Mouse (Mus musculus): ENCODE data around the gene Scaf11.
"Not testable (repeated sequence)": the region's sequence is repeated elsewhere in the genome, so short reads cannot be mapped to it uniquely, and the experiment has no call there.

Gene Scaf11

DNA sequence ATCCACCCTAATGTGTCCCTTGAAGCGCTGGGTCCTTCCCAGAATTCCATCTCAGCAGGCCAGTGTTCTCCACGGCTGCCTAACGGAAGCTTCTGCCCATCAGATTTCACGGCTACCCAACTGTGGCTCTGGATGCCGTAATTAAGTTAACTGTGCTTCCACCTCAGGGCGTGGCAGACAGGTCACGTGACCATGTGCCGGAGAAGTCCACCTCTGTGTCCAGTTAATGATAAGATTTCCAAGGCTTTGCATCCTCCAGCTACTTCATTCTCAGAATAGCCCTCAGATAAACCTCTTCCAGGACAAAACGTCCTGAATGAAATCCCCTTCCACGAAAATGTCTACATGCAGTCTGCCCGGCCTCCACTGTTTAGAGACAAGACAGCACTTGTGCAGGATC, 4.4 kb upstream of the Scaf11 start:
- DNase-seq (ENCODE audit: low spot score in 2 of 2): no peak

DNA sequence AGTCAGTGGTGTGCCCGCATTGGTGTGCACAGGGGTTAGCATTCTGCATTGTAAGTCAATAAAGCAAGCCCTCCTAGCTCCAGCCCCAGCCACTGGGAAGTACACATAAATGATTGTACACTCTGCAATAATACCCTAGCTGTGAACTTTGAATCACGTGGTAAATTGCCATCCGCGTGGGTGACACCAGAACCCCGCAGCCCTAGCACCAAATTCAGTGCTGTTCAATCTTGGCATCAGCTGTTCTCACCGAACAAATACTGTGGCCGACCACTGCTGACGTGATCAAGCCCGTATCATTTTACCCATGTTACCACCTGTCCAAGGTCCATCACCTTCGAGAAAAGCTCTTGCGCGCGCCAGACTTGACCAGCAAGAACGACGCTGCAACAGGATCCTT, 3.2 kb upstream of the Scaf11 start:
- no peak for DNase-seq (ENCODE audit: low spot score in 2 of 2)

DNA sequence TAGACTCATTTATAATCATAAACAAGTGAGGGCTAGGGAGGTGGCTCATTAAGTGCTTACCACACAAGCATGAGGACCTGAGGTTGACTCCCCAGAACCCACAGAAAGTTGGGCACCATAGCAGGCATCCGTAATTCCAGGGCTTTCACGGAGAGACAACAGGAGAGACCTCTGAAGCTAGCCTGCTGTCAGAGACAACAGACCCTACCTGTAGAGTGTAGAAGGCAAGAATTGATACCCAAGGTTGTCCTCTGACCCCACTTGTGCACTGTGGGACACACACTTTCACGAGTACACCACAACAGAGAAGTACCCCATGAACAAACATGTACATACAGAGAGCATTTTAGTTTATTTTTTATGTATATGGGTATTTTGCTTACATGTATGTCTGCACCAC, 2.0 kb upstream of the Scaf11 start:
- no peak for DNase-seq (ENCODE audit: low spot score in 2 of 2)

DNA sequence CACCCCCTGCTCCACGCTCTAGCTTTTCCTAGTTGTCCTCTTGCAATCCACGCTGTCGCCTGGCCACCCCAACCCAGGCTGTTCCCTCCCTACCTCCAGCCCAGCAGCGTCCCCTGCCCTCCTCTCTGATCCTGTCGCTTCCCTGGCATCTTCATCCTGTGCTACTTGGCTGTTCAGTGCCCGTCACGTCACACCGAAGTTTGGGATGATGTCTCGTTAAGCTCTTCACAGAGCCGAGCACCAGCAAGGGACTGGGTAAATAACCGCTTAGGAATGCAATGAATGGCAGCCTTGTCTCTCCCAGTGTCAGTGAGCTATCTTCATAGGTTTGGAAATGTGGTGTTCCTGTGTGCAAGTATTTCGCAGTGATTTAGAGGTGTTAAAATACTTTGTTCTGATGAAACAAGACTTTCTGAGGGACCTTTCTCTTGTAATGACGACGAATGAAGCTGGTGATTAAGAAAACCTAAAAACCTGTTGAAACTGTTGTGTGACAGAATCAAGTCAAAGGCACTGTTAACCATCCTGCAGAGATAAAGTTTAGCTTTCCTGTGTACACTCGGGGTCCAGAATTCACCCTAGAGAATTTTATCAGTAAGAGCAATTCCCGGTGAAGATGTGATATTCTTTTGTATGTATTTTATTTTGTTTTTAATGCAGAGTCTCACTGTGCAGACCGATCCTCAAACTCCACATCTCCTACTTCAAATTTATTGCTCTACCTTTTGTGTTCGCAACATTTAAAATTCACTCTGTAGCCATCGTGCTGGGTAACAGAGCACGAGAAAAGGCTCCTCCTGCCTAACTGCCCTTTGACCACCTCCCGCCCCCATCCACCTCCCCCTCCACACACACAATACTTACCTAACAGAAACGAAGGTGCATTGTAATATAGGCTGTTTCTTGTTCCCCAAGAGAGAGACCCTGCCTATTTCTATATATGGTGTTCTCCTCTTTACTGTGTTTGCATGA, 1.2 kb upstream of the Scaf11 start:
- DNase-seq (ENCODE audit: low spot score in 2 of 2): no peak

DNA sequence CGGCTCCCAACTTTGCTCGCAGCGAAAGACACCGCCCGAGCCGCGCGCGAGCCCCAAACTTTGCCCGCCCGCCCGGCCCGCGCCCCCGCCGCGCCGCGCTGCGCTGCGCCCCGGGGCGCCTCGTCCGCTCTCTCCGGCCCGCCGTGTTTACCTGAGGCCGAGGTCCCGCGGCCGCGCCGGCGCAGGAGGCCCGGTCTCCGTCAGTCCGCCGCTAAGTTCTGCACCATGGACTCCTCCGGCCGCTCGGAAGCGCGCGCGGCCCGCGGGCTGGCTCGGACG, 253 bp downstream of the Scaf11 start:
- DNase-seq (ENCODE audit: low spot score in 2 of 2): no peak

DNA sequence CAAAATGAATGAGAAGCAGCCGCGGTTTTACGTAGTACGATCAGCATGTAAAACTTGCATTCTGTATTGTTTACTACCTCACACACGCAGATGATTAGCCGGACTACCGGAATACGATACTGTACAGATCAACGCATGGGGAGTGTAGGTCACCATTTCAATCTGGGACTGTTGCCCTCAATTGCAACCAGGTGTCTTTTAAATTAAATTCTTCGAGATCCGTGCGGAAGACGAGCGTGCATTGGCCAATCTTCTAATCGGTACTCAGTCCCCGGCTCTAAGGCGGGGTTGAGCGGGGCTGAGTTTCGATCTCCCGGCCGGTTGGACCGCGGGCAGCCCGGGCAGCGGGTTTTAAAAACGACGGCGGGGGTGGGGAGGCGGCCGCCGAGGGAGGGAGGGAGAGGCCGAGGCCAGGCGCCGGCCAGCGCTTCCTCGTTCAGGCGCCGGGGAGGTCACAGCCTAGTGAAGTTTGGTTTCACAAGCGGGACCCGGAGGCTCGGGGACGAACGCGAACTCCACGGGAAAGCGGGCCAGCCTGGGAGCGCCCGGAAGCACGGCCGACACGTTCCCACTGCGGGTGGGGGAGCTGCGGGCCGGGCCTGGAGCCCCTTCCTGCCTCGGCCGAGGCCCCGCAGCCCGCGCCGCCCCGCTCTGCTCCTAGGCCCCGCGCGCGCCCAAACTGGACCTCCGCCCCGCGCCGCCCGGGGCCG, 747 bp downstream of the Scaf11 start:
- peak in 1 of 2 experiments; percentile 33 for DNase-seq (ENCODE audit: low spot score in 2 of 2)

DNA sequence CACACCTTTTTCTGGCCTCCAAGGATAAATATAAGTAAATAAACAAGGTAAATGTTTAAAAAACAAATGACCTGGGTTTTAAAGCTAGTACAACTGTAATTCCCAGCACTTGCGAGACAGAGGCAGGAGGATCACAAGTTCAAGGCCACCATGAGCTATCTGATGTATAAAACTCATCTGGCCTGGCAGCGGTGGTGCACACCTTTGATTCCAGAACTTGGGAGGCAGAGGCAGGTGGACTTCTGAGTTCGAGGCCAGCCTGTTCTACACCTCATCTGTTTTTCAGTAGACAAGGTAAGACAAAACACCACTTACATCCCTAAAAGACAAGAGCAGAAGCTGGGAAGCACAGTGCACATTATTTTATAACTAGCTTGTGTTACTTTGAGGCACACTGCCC, 2.4 kb downstream of the Scaf11 start:
- no peak for DNase-seq (ENCODE audit: low spot score in 2 of 2)

DNA sequence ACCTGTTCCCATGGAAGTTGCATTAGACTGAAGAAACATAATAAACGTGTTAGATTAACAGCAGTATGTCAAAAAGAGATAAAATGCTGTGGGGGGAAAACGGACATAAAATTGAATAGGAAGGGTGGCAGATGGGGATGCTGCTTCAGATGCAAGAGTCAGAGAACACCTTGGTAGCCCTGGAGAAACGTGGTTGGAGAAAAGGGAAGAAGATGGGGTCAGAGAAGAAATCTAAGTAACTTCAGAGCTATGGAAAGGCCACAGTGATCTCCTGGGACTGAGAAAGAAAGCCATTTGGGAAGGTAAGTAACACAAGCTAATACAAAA, 3.3 kb downstream of the Scaf11 start:
- DNase-seq (ENCODE audit: low spot score in 2 of 2): no peak

DNA sequence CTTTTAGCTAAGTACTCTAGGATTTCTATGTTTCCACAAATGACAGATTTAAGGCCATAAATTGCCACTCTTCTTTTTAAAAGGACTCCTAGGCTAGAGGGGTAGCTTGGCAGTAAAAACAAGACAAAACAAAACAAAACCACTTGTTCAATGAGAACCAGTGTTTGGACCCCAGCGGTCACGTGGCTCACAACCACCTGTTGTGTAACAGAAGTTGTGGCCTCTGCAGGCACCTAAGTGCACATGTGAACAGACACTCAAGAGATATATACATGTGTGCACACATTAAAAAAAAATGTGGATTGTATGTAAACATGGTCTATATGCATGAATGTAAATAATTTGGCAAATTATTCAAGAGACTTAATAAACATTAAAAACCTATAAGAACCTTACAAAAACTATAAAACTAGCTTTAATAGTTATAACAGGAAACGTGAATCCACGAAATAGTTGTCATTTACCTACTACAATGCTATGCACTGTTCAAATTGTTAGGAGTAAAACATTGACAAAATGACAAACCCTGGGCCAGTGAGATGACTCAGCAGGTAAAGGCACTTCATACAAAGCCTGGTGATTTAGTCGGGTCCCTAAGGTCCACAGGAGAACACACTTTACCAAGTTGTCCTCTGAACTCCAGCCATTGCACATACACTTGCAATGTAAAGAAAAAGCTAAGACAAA, 3.8 kb downstream of the Scaf11 start:
- DNase-seq (ENCODE audit: low spot score in 2 of 2): no peak

DNA sequence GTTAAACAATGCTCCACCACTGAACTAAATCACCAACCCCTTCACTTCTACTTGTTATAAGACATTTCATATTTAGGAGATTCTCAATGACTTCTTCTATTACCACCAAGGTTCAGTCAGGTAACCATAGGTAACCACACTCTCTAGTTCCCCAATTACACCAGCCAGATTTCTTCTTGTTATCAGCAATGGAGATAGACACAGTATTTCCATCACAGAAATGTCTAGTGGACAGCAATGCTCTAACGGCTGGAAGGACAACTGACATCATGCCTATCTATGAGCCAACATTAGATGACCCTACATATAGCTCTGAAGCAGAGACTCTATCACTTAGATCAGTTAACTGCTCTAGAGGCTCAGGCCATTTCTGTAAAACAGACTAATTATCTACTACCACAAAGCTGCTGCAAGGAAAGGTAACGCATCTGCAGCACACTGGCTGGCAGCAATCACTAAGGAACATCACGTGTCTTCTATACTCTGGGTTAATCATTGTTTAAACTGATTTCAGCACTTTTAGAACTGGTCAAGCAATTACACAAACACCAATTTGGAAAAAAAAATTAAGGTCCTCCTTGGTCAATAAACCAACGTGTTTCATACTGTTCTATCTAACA, 4.9 kb downstream of the Scaf11 start:
- no peak for DNase-seq (ENCODE audit: low spot score in 2 of 2)

DNA sequence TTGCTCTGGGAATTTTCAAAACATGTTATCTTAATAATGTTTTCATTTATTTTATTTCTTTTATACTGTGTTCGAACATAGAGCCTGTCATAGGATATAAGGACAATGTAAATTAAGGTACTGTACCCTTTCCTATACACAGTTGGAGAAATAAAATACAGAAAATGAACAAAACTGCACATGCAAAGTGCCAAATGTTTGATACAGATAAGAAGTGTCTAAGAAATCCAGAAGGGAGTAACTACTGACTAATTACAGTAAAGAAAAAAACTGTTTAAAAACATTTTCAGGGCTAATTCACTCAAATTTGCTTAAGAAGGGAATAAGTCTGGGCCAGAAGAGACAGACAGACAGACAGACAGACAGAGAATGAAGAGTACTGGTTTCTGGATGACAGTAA, 7.3 kb downstream of the Scaf11 start:
- no peak for DNase-seq (ENCODE audit: low spot score in 2 of 2)

DNA sequence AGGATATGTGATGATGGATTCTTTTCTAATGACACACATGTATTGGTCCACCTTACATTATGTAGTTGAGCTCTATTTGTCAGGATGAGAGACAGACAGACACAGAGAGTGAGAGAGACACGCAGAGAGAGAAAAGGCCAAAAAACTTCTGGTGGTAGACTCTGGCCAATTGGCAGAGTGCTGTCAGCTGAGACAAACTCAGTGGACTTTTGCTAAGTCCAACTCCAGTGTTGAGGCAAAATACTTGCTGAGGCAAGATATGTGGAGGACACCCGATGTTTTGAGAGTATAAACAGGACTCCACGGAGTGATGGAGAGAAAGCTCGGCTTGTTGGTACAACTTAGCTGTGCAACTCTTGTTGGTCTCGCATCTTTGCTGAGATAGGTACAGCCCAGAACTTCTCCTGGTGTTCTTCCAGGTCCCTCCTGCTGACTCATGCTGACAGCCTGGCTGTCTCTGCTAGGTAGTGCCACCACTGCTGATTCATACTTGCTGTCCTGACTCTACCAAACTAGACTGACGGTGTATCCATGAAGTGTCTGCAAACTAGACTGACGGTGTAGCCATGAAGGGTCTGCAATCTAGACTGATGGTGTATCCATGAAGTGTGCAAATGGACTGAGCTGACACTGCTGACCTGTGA, 11.9 kb downstream of the Scaf11 start:
- DNase-seq (ENCODE audit: low spot score in 2 of 2): no peak

DNA sequence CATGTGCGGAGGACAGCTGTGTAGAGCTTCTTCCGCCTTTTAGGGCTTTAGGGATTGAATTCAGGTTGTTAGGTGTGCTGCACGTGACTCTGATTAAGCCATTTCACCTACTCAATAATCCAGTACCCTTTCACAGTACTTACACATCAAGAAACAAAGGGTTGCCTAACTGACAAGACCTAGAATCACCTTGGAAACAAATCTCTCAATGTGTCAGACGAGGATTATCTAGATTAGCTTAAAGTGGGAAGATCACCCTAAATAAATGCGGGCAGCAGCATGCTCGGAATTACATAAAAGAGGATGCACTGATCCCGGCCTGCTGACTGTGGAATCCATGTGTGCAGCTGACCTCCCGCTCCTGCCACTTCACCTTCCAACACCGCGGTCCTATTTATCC, 13.9 kb downstream of the Scaf11 start:
- no peak for DNase-seq (ENCODE audit: low spot score in 2 of 2)

DNA sequence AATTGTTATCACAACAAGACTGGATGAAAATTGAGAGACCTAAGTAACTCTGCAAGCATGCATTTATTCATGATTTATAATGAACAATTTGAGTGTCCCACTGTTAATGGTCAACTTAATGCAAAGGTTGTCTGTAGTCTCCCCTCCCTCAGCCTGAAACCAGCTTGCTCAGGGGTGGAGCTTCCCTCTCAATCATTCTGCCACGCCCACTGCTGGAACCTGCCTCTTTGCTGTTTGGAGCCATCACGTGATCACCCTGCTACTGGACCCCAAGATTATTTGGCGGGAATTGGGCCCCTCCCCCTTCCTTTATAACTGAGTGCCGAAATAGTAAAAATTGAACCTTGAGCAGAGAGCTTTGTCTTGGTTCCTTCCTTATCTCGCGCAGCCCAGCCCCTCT, 19.2 kb downstream of the Scaf11 start:
- DNase-seq (ENCODE audit: low spot score in 2 of 2): not testable (repeated sequence)

DNA sequence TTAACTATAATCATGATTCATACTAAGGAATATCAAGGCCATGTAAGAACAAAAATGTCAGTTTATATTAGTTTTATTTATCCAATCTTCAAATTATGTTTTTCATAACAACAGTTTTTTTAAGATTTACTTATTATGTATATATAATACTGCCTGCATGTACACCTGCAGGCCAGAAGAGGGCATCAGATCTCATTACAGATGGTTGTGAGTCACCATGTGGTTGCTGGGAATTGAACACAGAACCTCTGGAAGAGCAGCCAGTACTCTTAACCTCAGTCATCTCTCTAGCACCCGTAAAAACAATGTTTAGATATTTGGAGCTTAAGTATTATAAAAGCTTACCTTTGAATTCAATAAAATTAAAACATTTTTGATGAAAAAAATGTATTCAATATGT, 26.4 kb downstream of the Scaf11 start:
- no peak for DNase-seq (ENCODE audit: low spot score in 2 of 2)

DNA sequence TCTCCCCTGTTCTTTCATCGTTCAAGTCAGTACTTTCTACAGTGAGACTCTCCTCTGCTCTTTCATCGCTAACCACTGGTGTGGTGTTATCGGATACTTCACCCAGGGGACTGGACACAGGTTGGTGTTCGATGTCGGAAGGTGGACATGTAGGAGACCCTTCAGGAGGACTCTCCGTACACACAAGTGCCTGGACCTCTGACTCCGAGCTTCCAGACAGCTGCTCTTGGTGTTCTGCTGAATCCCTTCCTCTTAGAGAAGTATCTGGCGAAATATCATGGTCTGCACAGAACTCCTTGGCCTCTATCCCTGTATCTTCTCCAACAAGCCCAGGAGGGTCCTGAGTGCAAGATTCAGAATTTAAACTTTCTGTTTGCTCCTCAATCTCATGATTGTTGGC, 40.7 kb downstream of the Scaf11 start:
- DNase-seq (ENCODE audit: low spot score in 2 of 2): no peak

DNA sequence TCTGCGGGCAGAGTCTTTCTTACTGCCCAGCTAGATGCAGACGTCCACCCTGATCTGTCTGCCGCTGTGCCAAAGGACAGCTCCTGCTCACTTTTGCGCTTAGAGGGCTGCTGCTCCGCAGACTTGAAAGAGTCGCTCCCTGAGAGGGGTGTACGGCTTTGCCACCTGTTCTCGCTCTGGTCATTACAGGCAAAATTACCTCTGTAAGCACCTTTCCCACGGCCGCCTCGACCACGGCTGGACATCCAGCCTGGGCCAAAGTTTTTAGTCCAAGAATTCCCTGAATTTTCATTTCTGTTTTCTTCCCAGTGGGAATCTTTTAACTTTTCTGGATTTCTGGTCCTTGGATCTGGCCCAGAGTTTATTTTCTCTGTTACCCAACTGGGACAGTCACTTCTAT, 42.5 kb downstream of the Scaf11 start:
- no peak for DNase-seq (ENCODE audit: low spot score in 2 of 2)

DNA sequence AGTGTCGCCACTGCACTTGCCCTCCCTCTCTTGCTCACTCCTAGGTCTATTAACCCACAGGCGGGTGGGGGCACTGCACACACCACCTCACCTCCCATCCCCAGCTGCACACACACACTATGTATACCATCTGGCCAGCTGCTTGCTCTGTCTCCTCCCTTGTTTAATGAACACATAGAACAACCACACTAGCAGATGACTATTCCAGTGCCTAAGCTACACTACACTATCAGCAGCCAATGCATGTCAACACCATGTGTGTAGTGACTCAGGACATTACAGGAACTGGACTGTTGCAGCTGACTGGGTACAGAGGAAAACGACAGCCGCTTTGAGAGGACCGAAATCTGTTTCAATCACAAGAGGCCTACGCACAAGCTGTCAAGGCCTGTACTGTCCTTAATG, 51.9 kb downstream of the Scaf11 start:
- peak in 1 of 2 experiments; percentile 35 for DNase-seq (ENCODE audit: low spot score in 2 of 2)

DNA sequence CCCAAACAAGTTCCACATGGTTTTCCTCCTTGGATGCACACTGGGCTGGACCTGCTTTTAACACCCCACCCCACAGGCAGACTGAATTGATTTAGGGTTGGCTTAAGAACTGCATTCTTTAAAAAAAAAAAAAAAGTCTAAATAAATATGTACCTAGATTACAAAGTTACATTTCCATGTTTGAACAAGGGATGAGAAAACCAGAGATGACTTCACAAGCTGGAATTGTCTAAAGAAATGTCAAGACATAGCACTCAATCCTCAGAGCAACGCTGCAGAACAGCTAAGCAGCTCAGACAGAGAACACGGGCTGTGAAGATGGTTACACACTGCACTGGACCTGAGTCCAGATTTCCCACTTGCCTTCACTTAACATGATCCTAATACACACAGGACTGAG, 53.5 kb downstream of the Scaf11 start:
- no peak for DNase-seq (ENCODE audit: low spot score in 2 of 2)

DNA sequence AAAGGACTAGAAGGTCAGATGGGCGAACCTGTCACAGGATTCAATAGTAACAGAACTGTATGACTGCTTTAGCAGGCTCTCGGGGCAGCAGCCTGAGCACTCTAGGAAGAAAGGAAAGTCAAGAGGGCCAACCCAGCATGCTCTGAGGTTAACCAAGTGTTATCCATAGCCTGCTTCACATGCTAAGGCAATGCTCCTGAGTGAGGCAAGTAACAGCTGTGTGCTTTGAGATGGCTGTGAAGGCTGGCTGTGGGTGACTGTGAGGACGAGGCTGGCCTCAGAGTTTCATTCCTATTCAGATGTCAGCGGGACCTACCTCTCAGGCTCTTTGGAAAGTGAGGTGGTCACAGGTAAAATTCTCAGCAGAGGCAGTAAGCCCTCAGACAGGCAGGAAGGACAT, 54.4 kb downstream of the Scaf11 start:
- DNase-seq (ENCODE audit: low spot score in 2 of 2): no peak

DNA sequence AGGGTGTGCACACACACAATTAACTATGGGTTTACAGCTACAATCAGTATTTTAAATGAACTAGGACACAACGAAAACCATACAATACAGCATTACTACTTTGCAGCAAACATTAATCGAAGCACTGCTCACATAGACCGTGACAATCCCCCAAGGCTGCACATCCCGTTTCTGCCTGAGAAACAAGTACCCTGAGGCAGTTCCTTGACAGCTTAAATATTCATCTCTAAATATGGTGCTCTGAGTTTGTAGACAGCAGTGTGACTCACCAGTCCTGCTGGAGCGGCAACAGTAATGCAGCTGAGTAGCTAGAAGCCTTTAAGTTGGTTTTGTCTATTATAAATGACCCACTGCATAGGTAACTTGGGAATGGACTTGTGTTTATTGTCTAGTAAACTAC, 55.1 kb downstream of the Scaf11 start:
- DNase-seq (ENCODE audit: low spot score in 2 of 2): peak in 1 of 2 experiments; percentile 23

DNA sequence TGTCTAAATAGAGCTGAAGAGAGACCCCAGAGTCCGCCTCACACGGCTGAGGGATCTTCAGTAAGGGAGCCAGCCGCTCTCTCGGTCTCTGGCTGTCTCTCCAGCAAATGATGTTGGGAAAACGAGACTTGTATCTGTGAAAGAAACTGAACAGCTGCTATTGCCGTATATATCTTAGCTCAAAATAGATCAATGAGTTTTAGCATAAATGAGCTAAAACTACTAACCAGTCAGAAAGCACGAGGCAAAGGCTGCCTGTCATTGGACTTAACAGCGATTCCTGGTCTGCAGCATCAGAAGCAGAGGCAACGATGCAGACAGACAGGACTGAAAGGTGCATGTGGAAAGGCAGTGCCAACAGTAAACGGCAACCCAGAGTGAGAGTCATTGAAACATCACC, 62.3 kb downstream of the Scaf11 start:
- peak in 1 of 2 experiments; percentile 14 for DNase-seq (ENCODE audit: low spot score in 2 of 2)

Measured in left cerebral cortex, adult 9 months (tissue).